Mouse (Mus musculus): Measurements from ENCODE around the gene Mthfd2.

The Mthfd2 gene

GRCm38 (mm10) chr6:83341387-83341786 lies 15.7 kb upstream of the Mthfd2 start:
- DNase-seq (ENCODE audit: inconsistent age in 2 of 2, low spot score in 1 of 2) = peak in 1 of 2 experiments; percentile 53

GRCm38 (mm10) chr6:83327591-83328190 lies 2.0 kb upstream of the Mthfd2 start:
- DNase-seq (ENCODE audit: inconsistent age in 2 of 2, low spot score in 1 of 2) = no peak

GRCm38 (mm10) chr6:83326761-83327160 lies 1.1 kb upstream of the Mthfd2 start:
- no peak for DNase-seq (ENCODE audit: inconsistent age in 2 of 2, low spot score in 1 of 2)

GRCm38 (mm10) chr6:83326394-83326736 lies 657 bp upstream of the Mthfd2 start:
- DNase-seq (ENCODE audit: inconsistent age in 2 of 2, low spot score in 1 of 2) = no peak

GRCm38 (mm10) chr6:83323652-83324419 lies 1.9 kb downstream of the Mthfd2 start:
- no peak for DNase-seq (ENCODE audit: inconsistent age in 2 of 2, low spot score in 1 of 2)

- DNase-seq (ENCODE audit: inconsistent age in 2 of 2, low spot score in 1 of 2) = no peak
Observed at GRCm38 (mm10) chr6:83322794-83323193, 2.9 kb downstream of the Mthfd2 start.

- no peak for DNase-seq (ENCODE audit: inconsistent age in 2 of 2, low spot score in 1 of 2)
Observed at GRCm38 (mm10) chr6:83321927-83322326, 3.8 kb downstream of the Mthfd2 start.

GRCm38 (mm10) chr6:83317108-83317741 lies 8.5 kb downstream of the Mthfd2 start:
- peak; percentile 92 to 95 for DNase-seq (ENCODE audit: inconsistent age in 2 of 2, low spot score in 1 of 2)

GRCm38 (mm10) chr6:83316022-83316421 lies 9.7 kb downstream of the Mthfd2 start:
- no peak for DNase-seq (ENCODE audit: inconsistent age in 2 of 2, low spot score in 1 of 2)

- DNase-seq (ENCODE audit: inconsistent age in 2 of 2, low spot score in 1 of 2) = no peak
Observed at GRCm38 (mm10) chr6:83315293-83315692, 10.4 kb downstream of the Mthfd2 start.

GRCm38 (mm10) chr6:83312514-83312913 lies 13.2 kb downstream of the Mthfd2 start:
- DNase-seq (ENCODE audit: inconsistent age in 2 of 2, low spot score in 1 of 2) = peak; percentile 41 to 73

- DNase-seq (ENCODE audit: inconsistent age in 2 of 2, low spot score in 1 of 2) = no peak
Observed at GRCm38 (mm10) chr6:83312021-83312420, 13.7 kb downstream of the Mthfd2 start.

- DNase-seq (ENCODE audit: inconsistent age in 2 of 2, low spot score in 1 of 2) = no peak
Observed at GRCm38 (mm10) chr6:83311206-83311605, 14.5 kb downstream of the Mthfd2 start.

GRCm38 (mm10) chr6:83309017-83309416 lies 16.7 kb downstream of the Mthfd2 start:
- no peak for DNase-seq (ENCODE audit: inconsistent age in 2 of 2, low spot score in 1 of 2)

- DNase-seq (ENCODE audit: inconsistent age in 2 of 2, low spot score in 1 of 2) = peak; percentile 46 to 78
Observed at GRCm38 (mm10) chr6:83302264-83302663, 23.4 kb downstream of the Mthfd2 start.

- DNase-seq (ENCODE audit: inconsistent age in 2 of 2, low spot score in 1 of 2) = peak in 1 of 2 experiments; percentile 35
Observed at GRCm38 (mm10) chr6:83301294-83301693, 24.4 kb downstream of the Mthfd2 start.

- DNase-seq (ENCODE audit: inconsistent age in 2 of 2, low spot score in 1 of 2) = no peak
Observed at GRCm38 (mm10) chr6:83300447-83301229, 25.1 kb downstream of the Mthfd2 start.

- DNase-seq (ENCODE audit: inconsistent age in 2 of 2, low spot score in 1 of 2) = peak in 1 of 2 experiments; percentile 57
Observed at GRCm38 (mm10) chr6:83280256-83280955, 45.3 kb downstream of the Mthfd2 start.

- peak; percentile 32 to 78 for DNase-seq (ENCODE audit: inconsistent age in 2 of 2, low spot score in 1 of 2)
Observed at GRCm38 (mm10) chr6:83278881-83279280, 46.8 kb downstream of the Mthfd2 start.

- no peak for DNase-seq (ENCODE audit: inconsistent age in 2 of 2, low spot score in 1 of 2)
Observed at GRCm38 (mm10) chr6:83277151-83277550, 48.6 kb downstream of the Mthfd2 start.

GRCm38 (mm10) chr6:83273733-83274132 lies 52.0 kb downstream of the Mthfd2 start:
- no peak for DNase-seq (ENCODE audit: inconsistent age in 2 of 2, low spot score in 1 of 2)

Measured in adrenal gland, adult (tissue).